Mouse (Mus musculus) kidney, postnatal 25 days (tissue): ENCODE measurements around the gene Cks2.

Source experiments
- DNase-seq, 2 experiments: peaks; one replicate each; pipeline ENCODE4 v3.0.0; 2021; ENCODE audit warnings: mixed read lengths in 2 of 2

Cks2 gene

DNA sequence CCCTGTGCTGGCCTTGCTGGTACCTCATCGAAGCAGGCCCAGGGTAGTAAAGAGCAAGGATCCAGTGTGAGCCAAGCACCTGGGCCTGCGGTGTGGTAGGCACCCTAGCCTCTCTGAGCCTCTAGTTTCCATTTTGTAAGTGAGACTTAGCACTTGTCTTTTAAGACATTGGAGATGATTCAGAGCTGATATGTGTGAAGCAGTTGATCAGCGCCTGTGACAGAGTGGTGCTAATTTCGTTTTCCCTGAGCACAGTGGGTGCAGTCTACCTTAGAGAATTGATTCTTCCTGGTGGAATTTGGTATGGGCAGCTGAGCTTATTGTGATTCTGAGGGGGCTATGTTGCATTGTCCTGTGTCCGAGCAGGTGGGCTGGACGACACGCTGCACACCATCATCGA is 36.6 kb downstream of the Cks2 start:
- DNase-seq: no peak

DNA sequence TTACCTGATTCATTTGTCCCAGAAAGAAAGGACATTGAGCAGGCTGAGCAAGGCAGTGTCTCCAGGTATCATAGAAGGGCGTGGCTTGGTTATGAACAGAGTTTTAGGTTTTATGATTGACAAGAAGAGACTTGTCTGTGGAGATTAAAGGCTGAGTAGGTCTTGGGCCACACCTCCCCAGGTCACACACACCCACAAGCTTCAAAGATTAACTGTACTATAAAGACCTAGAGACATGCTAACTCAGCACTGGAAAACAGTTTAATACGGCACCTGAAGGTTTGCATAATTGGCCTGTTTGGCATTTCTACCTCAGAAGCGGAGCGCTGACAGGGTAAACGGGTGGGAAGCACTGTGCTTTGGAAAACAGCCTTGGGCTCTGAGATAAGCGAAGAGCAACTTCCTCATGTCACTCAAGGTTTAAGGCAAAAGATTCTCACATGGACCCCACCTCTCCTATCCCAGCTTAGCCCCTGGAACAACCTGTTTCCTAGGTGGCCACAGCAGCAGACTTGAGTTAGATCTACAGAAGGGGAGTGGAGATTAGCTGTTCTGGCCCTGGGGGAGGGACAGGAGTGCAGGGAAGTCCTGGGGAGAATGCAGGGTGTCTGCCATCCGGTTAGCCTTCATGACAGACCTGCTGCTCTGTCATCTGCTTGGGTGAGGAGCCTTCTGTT is 40.4 kb downstream of the Cks2 start:
- peak; percentile 39 to 67 for DNase-seq

DNA sequence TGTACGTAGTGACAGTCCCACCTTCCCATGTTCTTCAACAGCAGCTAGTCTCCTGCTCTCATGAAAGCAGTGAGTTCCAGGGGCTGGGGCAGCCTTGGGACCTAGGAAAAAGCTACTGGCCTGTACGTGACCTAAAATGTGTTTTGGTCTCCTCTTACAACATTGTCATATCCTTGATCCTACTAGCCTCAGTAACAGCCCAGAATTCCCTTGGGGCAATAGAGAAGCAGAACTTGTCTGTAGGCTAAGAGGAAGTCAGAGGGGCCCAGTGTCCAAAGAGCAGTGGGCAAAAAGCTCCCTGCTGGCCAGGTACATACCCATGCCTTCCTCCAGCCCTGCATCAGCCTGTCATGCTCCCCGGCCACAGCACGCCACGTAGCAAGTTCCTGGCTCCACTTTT is 41.9 kb downstream of the Cks2 start:
- no peak for DNase-seq

DNA sequence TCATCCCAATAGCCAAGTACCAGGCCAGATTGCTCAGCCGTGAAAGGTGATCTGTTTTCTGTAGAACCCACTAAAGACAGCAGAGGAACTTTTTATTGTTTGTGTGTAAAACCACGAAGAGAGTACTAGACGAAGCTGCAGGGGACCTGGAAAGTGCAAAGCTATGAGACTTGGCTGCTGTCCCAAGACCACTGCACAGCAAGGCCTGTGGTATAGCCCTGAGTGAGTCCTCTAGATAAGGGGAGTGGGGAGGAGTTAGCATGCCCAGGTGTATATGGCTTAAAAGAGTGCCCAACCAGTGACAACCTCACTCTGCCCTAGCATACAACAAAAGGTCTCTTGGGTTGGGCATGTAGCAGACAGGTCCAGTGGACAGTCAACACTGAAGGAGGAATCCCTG is 43.7 kb downstream of the Cks2 start:
- DNase-seq: no peak

DNA sequence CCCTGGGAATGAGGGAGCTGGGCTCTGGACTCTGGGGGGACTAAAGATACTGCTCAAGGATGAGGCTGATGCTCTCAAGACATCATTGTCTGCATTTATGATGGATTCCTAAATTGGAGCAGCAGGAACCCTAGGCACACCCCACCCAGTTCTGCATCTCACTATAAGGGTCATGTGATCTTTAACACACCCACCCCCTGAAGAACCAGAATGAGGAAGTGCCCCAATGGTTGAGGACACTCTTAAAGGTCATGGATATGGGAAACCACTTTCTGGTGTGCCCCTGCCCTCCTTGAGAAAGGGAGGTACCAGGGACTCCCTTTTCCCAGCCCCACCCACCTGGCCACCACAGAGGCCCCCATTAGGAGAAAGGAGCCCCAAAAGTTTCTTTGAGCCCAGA is 51.4 kb downstream of the Cks2 start:
- no peak for DNase-seq

DNA sequence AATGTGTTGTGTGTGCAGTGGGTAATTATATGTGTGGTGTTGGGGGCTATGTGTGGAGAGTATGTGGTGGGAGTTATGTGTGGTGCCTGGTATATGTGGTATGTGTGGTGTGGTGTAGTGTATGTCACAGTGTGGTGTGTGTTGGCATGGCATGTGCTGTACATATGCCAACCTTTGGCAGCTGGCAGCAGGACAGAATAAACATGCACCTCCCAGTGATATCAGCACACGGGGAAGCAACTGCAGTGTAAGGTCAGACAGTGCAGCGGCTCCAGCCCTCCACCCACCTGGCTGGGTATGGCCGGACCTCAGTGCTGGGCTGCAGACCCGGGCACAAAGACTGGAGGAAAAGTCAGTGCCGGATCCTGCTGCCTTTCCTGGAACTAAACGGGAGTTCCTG is 52.4 kb downstream of the Cks2 start:
- no peak for DNase-seq

DNA sequence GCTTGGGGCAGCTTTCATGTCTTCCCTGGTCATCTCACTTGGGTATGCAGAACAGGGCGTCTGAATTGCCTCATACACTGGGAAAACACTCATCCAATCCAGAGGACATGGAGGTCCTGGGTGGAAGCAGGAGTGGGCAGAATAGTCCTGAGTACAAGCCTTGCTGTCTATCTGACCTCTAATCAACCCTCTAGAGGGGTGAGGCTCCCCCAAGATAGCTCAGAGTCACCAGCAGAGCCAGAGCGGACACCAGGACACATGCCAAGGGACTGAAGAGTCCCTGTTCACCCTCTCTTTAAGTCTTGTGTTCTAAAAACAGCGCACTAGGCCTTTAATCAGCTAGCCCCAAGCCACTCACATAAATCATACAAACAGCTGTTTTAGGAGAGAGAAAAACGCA is 52.9 kb downstream of the Cks2 start:
- DNase-seq: no peak

DNA sequence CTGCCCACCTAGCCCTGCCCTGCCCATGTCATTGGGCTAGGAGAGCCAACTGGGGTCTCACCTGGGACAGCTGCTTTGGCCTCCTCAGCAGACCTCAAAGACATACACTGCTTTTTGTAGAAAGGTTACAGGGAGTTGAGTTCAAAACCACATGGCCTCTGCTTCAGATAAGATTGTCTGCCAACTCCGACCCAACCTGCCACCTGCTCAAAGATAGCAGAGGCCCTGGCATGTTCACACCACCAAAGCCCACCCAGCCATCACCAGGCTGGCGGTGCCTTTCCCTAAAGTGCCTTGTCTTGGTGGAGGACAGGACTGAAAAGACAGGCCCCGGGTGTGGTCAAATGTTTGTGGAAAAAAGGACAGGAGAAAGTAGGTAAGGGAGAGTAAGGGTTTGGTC is 53.3 kb downstream of the Cks2 start:
- no peak for DNase-seq
